Mouse (Mus musculus) kidney, adult 2 months (tissue): ENCODE measurements at regions not wholly inside any gene's neighbourhood (a gene's known extent, or its start where the extent isn't known, plus 50 kb on each side); places are given as distances from the start of the nearest gene placed in this dataset.

ENCODE experiments used
- DNase-seq: peaks from one replicate; pipeline ENCODE4 v3.0.0; 2021
- H3K27ac ChIP-seq: fragments of 200-500 bp; 2 replicates; pipeline ENCODE4 v1.5.1; 2012; ENCODE audit warnings: low read depth, low read length, control low read depth, inconsistent platforms; ENCODE audit not compliant: insufficient read depth
- H3K27me3 ChIP-seq: fragments of 200-500 bp; replicated peaks from 2 replicates; pipeline ENCODE4 v1.6.1; 2012; ENCODE audit warnings: mild to moderate bottlenecking, moderate library complexity, low read length, inconsistent platforms; ENCODE audit not compliant: control insufficient read depth, insufficient read depth
- H3K36me3 ChIP-seq: fragments of 200-500 bp; 2 replicates; pipeline ENCODE4 v1.6.1; 2012; ENCODE audit warnings: mild to moderate bottlenecking, moderate library complexity, low read length, inconsistent platforms; ENCODE audit not compliant: control insufficient read depth, insufficient read depth
- H3K4me1 ChIP-seq: fragments of 200-500 bp; 2 replicates; pipeline ENCODE4 v1.6.1; 2011; ENCODE audit warnings: low read length; ENCODE audit not compliant: control insufficient read depth, insufficient read depth
- H3K4me3 ChIP-seq: fragments of 200-500 bp; 2 replicates; pipeline ENCODE4 v1.5.1; 2011; ENCODE audit warnings: mild to moderate bottlenecking, low read depth, low read length, control low read depth; ENCODE audit not compliant: insufficient read depth
- CTCF ChIP-seq: fragments of 200-500 bp; conservative IDR thresholded peaks from 2 replicates; pipeline ENCODE4 v1.5.1; 2011; ENCODE audit warnings: low read depth, mild to moderate bottlenecking, control low read depth, low read length, moderate library complexity, mixed read lengths; ENCODE audit not compliant: insufficient read depth, insufficient read length
- POLR2A ChIP-seq: fragments of 200-500 bp; IDR thresholded peaks from one replicate; pipeline ENCODE4 v1.6.1; 2011; ENCODE audit warnings: low read depth, low read length, control low read depth
- WGBS: fragments of 180-500 bp; shearing (Covaris S2); methylation state at CpG from one replicate; pipeline ENCODE4 v1.1.7; 2018; 5-methylcytosine and 5-hydroxymethylcytosine counted together

- peak; percentile 42 for DNase-seq
- Histone ChIP-seq H3K27ac (no peak overlapping the region), H3K27me3 (no peaks in the 10 kb centered on the region), H3K36me3 (no peaks in the 10 kb centered on the region), H3K4me1 (no peaks in the 10 kb centered on the region), H3K4me3 (no peak overlapping the region)
- 68% methylated on average over 5 of the region's 5 CpGs for WGBS
- no peak for TF ChIP-seq CTCF
Measured at GRCm38 (mm10) chr16:24326046-24326445, 67.3 kb upstream of the Lpp start.

GRCm38 (mm10) chr16:24324917-24325316 is 68.4 kb upstream of the Lpp start:
- Histone ChIP-seq H3K27me3 (no peaks in the 10 kb centered on the region), H3K27ac (no peak overlapping the region), H3K4me1 (no peaks in the 10 kb centered on the region), H3K4me3 (no peak overlapping the region), H3K36me3 (no peaks in the 10 kb centered on the region)
- WGBS: 94% methylated on average over 2 of the region's 2 CpGs
- TF ChIP-seq CTCF (no peak), POLR2A (no peak)
- no peak for DNase-seq

- no peak for DNase-seq
- Histone ChIP-seq H3K4me1 (no peaks in the 10 kb centered on the region), H3K4me3 (no peak overlapping the region), H3K27me3 (no peaks in the 10 kb centered on the region), H3K27ac (no peak overlapping the region), H3K36me3 (no peaks in the 10 kb centered on the region)
- WGBS: 91% methylated on average over 8 of the region's 8 CpGs
- TF ChIP-seq POLR2A (no peak), CTCF (no peak)
Measured at GRCm38 (mm10) chr16:24318723-24319437, 74.4 kb upstream of the Lpp start.

GRCm38 (mm10) chr16:24313544-24314326 is 79.6 kb upstream of the Lpp start:
- peak; percentile 23 for DNase-seq
- Histone ChIP-seq H3K27ac (no peak overlapping the region), H3K4me3 (no peak overlapping the region), H3K4me1 (no peaks in the 10 kb centered on the region), H3K27me3 (no peaks in the 10 kb centered on the region), H3K36me3 (no peaks in the 10 kb centered on the region)
- 74% methylated on average over 7 of the region's 7 CpGs for WGBS
- no peak for TF ChIP-seq POLR2A
- no peak for TF ChIP-seq CTCF

GRCm38 (mm10) chr16:24305391-24305790 is 87.9 kb upstream of the Lpp start:
- DNase-seq: no peak
- no peak for TF ChIP-seq POLR2A
- no peak for TF ChIP-seq CTCF
- no peaks in the 10 kb centered on the region for H3K36me3 ChIP-seq
- no peak overlapping the region for H3K27ac ChIP-seq
- 100% methylated on average over 1 of the region's 1 CpGs for WGBS
- H3K4me3 ChIP-seq: no peak overlapping the region
- no peaks in the 10 kb centered on the region for H3K4me1 ChIP-seq
- H3K27me3 ChIP-seq: no peaks in the 10 kb centered on the region

- 31% methylated on average over 3 of the region's 3 CpGs for WGBS
- no peak for TF ChIP-seq CTCF
- TF ChIP-seq POLR2A: no peak
- Histone ChIP-seq H3K4me1 (peaks cover 10% of the 10 kb centered on the region), H3K27ac (no peak overlapping the region), H3K36me3 (no peaks in the 10 kb centered on the region), H3K4me3 (no peak overlapping the region), H3K27me3 (no peaks in the 10 kb centered on the region)
- DNase-seq: no peak
Measured at GRCm38 (mm10) chr16:24296790-24297189, 96.5 kb upstream of the Lpp start.
